Mouse (Mus musculus): Measurements from ENCODE around the gene Cfap100.

- TF ChIP-seq KAT2A (IDR thresholded peaks at IDR 0.05; ENCODE audit: insufficient replicate concordance, low read length) (no peak), MEF2A (IDR thresholded peaks at IDR 0.05; ENCODE audit: borderline replicate concordance, low read depth, low read length) (no peak), ZC3H11A (IDR thresholded peaks at IDR 0.05; ENCODE audit: low read depth, low read length) (no peak), POLR2A (IDR thresholded peaks at IDR 0.05; ENCODE audit: low read depth, low read length) (no peak), HCFC1 (IDR thresholded peaks at IDR 0.05; ENCODE audit: low read depth, low read length) (no peak), EP300 (IDR thresholded peaks at IDR 0.05; ENCODE audit: low read length) (no peak), CTCF (conservative IDR thresholded peaks at IDR 0.05 in 1 of 2, IDR thresholded peaks at IDR 0.05 in 1 of 2; ENCODE audit: low read depth in 2 of 2, low read length in 2 of 2) (peak; percentile 59 to 86), CHD1 (IDR thresholded peaks at IDR 0.05; ENCODE audit: low read depth, low read length) (no peak)
These were observed 21.6 kb upstream of the Cfap100 start for GRCm38 (mm10) chr6:90450179-90450578.

Measured in CH12.LX (cell line).